Mouse (Mus musculus): ENCODE data around the gene Tenm3. TPM values are rescaled to one million over a fixed set of nuclear protein-coding genes. Genes with fewer than 3 reads are reported as not detected.
A peak's percentile ranks its signal among the peaks of the same experiment; 100 is the strongest.

The Tenm3 gene
- polyA plus RNA-seq, 1 experiment from 2014 or later, result 36.1 TPM

DNA sequence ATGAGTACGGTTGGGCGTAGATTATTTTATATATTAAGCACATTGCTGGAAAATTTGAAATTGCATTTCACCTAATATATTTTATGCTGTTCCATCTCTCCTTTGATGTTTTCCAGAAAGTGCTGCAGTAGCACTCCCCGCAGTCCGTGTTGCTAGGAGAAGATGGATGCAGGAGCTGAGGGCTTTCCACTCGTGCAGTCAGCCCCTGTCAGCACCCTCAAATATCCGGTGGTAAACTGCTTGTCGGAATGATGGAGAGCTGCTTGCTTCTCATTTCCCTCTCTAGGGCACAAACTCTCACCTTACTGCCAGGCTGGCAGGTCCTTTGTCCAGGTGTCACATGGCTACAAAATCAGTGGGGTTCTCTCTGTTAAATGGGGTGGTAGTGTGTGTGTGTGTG, 610.8 kb downstream of the Tenm3 start:
- Histone ChIP-seq H3K27me3 (ENCODE audit: control insufficient read depth, insufficient read depth, low read length) (no peaks in the 10 kb centered on the region), H3K27ac (ENCODE audit: low read depth, low read length) (no peak overlapping the region), H3K4me3 (ENCODE audit: low read depth, low read length) (no peak overlapping the region), H3K4me2 (ENCODE audit: low read depth) (no peak overlapping the region), H3K9me3 (ENCODE audit: control insufficient read depth, low read length) (0 out of 2 replicates have a peak, but pooled peaks cover 4% of the 10 kb centered on the region), H3K4me1 (ENCODE audit: control insufficient read depth, insufficient read depth, low read length) (no peaks in the 10 kb centered on the region), H3K9ac (ENCODE audit: low read length) (no peak overlapping the region), H3K36me3 (ENCODE audit: control insufficient read depth, insufficient read depth, low read length) (peaks cover 19% of the 10 kb centered on the region)
- no peak for DNase-seq (ENCODE audit: low spot score)
- ATAC-seq (ENCODE audit: insufficient read depth, low FRiP score, low TSS enrichment), result no peak
- WGBS, result 81% methylated on average over 7 of the region's 7 CpGs

GRCm38 (mm10) chr8:48231882-48232281, 611.9 kb downstream of the Tenm3 start:
- H3K36me3 ChIP-seq (ENCODE audit: control insufficient read depth, insufficient read depth, low read length), result peaks cover 19% of the 10 kb centered on the region
- ATAC-seq (ENCODE audit: insufficient read depth, low FRiP score, low TSS enrichment) (no peak), DNase-seq (ENCODE audit: low spot score) (no peak)
- no peak overlapping the region for H3K27ac ChIP-seq (ENCODE audit: low read depth, low read length)
- WGBS, result 78% methylated on average over 9 of the region's 9 CpGs
- no peaks in the 10 kb centered on the region for H3K4me1 ChIP-seq (ENCODE audit: control insufficient read depth, insufficient read depth, low read length)
- H3K4me3 ChIP-seq (ENCODE audit: low read depth, low read length), result no peak overlapping the region
- no peak overlapping the region for H3K9ac ChIP-seq (ENCODE audit: low read length)
- no peak overlapping the region for H3K4me2 ChIP-seq (ENCODE audit: low read depth)
- H3K27me3 ChIP-seq (ENCODE audit: control insufficient read depth, insufficient read depth, low read length), result no peaks in the 10 kb centered on the region
- 0 out of 2 replicates have a peak, but pooled peaks cover 4% of the 10 kb centered on the region for H3K9me3 ChIP-seq (ENCODE audit: control insufficient read depth, low read length)

DNA sequence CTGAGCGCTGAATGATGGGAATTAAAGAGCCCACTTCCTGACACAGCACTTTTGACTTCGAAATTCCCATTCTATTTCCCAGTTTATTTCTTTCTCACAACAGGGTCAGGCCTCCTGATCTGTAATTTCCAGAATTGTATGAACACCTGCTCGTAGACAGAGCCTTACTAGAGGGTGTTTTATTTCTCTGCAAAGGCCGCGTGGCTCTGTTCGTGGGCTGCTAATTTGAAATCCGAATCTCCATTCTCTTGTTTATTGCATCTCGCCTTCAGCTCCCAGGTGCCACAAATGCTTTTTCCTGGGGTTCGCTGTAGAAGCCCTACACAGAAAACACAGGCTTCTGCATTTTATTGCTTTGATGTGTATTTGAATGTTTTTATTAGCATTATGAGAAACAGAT, 612.4 kb downstream of the Tenm3 start:
- Histone ChIP-seq H3K9me3 (ENCODE audit: control insufficient read depth, low read length) (0 out of 2 replicates have a peak, but pooled peaks cover 4% of the 10 kb centered on the region), H3K27me3 (ENCODE audit: control insufficient read depth, insufficient read depth, low read length) (no peaks in the 10 kb centered on the region), H3K27ac (ENCODE audit: low read depth, low read length) (no peak overlapping the region), H3K36me3 (ENCODE audit: control insufficient read depth, insufficient read depth, low read length) (peaks cover 19% of the 10 kb centered on the region), H3K4me3 (ENCODE audit: low read depth, low read length) (no peak overlapping the region), H3K9ac (ENCODE audit: low read length) (no peak overlapping the region), H3K4me1 (ENCODE audit: control insufficient read depth, insufficient read depth, low read length) (no peaks in the 10 kb centered on the region), H3K4me2 (ENCODE audit: low read depth) (no peak overlapping the region)
- WGBS, result 63% methylated on average over 9 of the region's 9 CpGs
- DNase-seq (ENCODE audit: low spot score), result no peak
- ATAC-seq (ENCODE audit: insufficient read depth, low FRiP score, low TSS enrichment), result no peak

DNA sequence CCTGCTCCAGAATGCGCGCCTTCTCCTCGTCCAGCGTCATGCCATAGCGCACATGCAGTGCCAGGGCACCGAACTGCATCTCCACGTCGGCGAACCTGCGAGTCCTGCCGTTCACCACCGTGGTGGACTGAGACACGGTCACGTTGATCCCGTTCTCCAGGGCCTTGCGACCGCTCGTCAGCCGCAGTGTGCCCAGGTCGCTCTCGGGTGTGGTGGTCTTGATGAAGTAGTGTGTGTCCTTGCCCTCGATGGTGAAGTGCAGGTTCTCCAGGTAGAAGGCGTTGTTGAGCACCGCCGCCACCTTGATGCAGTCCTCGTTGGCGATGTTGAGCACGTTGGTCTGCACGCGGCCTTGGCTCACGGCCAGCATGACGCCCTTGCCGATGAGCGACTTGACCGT, 615.1 kb downstream of the Tenm3 start:
- Histone ChIP-seq H3K9me3 (ENCODE audit: control insufficient read depth, low read length) (0 out of 2 replicates have a peak, but pooled peaks cover 4% of the 10 kb centered on the region), H3K9ac (ENCODE audit: low read length) (no peak overlapping the region), H3K4me3 (ENCODE audit: low read depth, low read length) (no peak overlapping the region), H3K27me3 (ENCODE audit: control insufficient read depth, insufficient read depth, low read length) (no peaks in the 10 kb centered on the region), H3K4me1 (ENCODE audit: control insufficient read depth, insufficient read depth, low read length) (peaks cover 5% of the 10 kb centered on the region; the same call in 1 of the 2 replicates), H3K36me3 (ENCODE audit: control insufficient read depth, insufficient read depth, low read length) (peaks cover 9% of the 10 kb centered on the region), H3K4me2 (ENCODE audit: low read depth) (no peak overlapping the region), H3K27ac (ENCODE audit: low read depth, low read length) (no peak overlapping the region)
- DNase-seq (ENCODE audit: low spot score) (no peak), ATAC-seq (ENCODE audit: insufficient read depth, low FRiP score, low TSS enrichment) (no peak)
- WGBS, result 97% methylated on average over 35 of the region's 35 CpGs

DNA sequence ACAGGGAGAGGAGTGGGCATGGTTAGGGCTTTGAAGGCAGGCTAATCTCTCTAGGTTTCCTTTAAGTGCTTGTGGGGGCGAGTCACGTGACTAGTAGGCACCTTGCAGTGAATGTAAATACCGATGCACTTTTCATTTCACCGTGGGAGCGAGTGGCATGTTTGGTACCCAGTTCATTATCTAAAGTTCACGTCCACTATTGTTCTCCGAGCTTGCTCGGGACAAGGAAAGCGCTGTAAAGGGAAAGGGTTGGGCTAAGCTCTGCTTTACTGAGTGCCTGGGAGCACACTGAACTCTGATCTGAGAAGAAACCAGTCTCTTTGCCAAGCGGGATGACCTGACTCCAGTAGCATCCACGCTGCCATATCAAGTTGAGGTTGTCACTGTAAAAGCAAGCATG, 619.0 kb downstream of the Tenm3 start:
- H3K9ac ChIP-seq (ENCODE audit: low read length), result no peak overlapping the region
- no peak for DNase-seq (ENCODE audit: low spot score)
- ATAC-seq (ENCODE audit: insufficient read depth, low FRiP score, low TSS enrichment), result no peak; the same call in 1 of the 2 replicates
- no peak overlapping the region for H3K27ac ChIP-seq (ENCODE audit: low read depth, low read length)
- 0 out of 2 replicates have a peak, but pooled peaks cover 4% of the 10 kb centered on the region for H3K9me3 ChIP-seq (ENCODE audit: control insufficient read depth, low read length)
- H3K4me1 ChIP-seq (ENCODE audit: control insufficient read depth, insufficient read depth, low read length), result peaks cover 5% of the 10 kb centered on the region; the same call in 1 of the 2 replicates
- no peak overlapping the region for H3K4me3 ChIP-seq (ENCODE audit: low read depth, low read length)
- H3K4me2 ChIP-seq (ENCODE audit: low read depth), result no peak overlapping the region
- H3K27me3 ChIP-seq (ENCODE audit: control insufficient read depth, insufficient read depth, low read length), result peaks cover 4% of the 10 kb centered on the region; the same call in 1 of the 2 replicates
- H3K36me3 ChIP-seq (ENCODE audit: control insufficient read depth, insufficient read depth, low read length), result peaks cover 9% of the 10 kb centered on the region
- WGBS, result 27% methylated on average over 11 of the region's 11 CpGs

- peak overlapping the region; percentile 32; the same call in 1 of the 2 replicates for H3K9ac ChIP-seq (ENCODE audit: low read length)
- H3K9me3 ChIP-seq (ENCODE audit: control insufficient read depth, low read length), result no peaks in the 10 kb centered on the region
- peaks cover 4% of the 10 kb centered on the region; the same call in 1 of the 2 replicates for H3K27me3 ChIP-seq (ENCODE audit: control insufficient read depth, insufficient read depth, low read length)
- peak; percentile 91 for DNase-seq (ENCODE audit: low spot score)
- H3K27ac ChIP-seq (ENCODE audit: low read depth, low read length), result no peak overlapping the region
- ATAC-seq (ENCODE audit: insufficient read depth, low FRiP score, low TSS enrichment), result peak; percentile 70
- peaks cover 5% of the 10 kb centered on the region; the same call in 1 of the 2 replicates for H3K4me1 ChIP-seq (ENCODE audit: control insufficient read depth, insufficient read depth, low read length)
- H3K4me2 ChIP-seq (ENCODE audit: low read depth), result peak overlapping the region; percentile 46
- H3K4me3 ChIP-seq (ENCODE audit: low read depth, low read length), result peak overlapping the region; percentile 23; the same call in 1 of the 2 replicates
- 17% methylated on average over 11 of the region's 11 CpGs for whole genome bisulfite sequencing
- H3K36me3 ChIP-seq (ENCODE audit: control insufficient read depth, insufficient read depth, low read length), result no peaks in the 10 kb centered on the region
Observed at GRCm38 (mm10) chr8:48222429-48222769, 621.4 kb downstream of the Tenm3 start.

DNA sequence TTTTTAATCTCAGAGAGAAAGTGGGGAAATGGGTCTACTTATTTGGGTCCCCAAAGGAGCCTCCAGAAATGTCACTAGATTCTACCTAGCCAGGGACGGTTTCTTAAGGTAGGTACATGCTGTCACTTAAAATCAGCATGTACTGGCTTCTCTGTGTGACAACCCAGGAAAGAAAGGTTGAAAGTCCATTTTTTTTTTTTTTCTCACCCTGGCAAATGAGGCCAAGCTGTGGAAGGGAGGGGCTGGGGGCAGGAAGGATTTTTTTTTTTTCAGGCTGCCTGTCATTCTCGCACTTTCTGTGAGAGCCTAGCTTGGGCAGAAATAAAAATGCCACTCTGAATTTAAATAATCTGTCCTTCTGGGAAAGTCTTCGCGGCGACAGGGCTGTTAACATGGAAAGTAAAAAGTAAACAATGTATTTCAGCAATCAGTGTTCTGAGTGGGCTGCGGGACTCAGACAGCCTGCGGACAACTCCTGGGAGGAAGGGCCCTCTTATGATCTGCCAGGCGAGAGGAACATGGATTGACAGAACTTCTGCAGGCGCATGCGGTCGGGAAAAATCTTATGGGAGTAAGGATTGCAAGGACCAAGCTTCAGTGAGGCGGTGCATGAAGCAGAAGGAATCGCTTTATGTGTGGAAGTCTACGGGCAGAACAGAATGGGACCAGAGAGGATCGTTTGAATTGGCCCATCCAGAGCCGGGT, 621.9 kb downstream of the Tenm3 start:
- H3K27me3 ChIP-seq (ENCODE audit: control insufficient read depth, insufficient read depth, low read length), result peaks cover 4% of the 10 kb centered on the region; the same call in 1 of the 2 replicates
- peak overlapping the region; percentile 23; the same call in 1 of the 2 replicates for H3K4me3 ChIP-seq (ENCODE audit: low read depth, low read length)
- peaks cover 5% of the 10 kb centered on the region; the same call in 1 of the 2 replicates for H3K4me1 ChIP-seq (ENCODE audit: control insufficient read depth, insufficient read depth, low read length)
- no peaks in the 10 kb centered on the region for H3K36me3 ChIP-seq (ENCODE audit: control insufficient read depth, insufficient read depth, low read length)
- no peak overlapping the region for H3K27ac ChIP-seq (ENCODE audit: low read depth, low read length)
- WGBS, result 27% methylated on average over 16 of the region's 16 CpGs
- ATAC-seq (ENCODE audit: insufficient read depth, low FRiP score, low TSS enrichment) (0 out of 2 replicates have a peak, but pooled peaks have one; percentile 3), DNase-seq (ENCODE audit: low spot score) (no peak)
- H3K9me3 ChIP-seq (ENCODE audit: control insufficient read depth, low read length), result no peaks in the 10 kb centered on the region
- peak overlapping the region; percentile 46 for H3K4me2 ChIP-seq (ENCODE audit: low read depth)
- peak overlapping the region; percentile 32; the same call in 1 of the 2 replicates for H3K9ac ChIP-seq (ENCODE audit: low read length)

DNA sequence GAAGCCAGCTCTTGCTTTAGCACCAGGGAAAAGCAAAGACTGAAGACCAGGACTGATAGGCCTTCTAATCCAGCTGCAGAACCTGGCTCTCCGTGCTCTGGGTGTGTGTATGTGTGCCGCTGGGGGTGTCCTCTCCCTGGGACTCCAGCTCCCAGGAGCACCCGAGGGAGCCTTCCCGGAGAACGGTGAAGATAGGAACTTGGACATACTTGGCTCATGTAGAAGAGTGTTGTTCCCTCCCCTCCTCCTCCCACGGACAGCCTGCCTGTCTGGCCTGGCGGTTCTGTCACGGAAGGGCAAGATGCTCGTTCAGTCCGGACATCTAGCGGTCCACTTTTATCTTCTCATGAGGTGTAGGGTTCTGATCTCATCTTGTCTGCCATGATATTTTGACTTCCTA, 622.4 kb downstream of the Tenm3 start:
- Histone ChIP-seq H3K4me3 (ENCODE audit: low read depth, low read length) (no peak overlapping the region), H3K27ac (ENCODE audit: low read depth, low read length) (no peak overlapping the region), H3K36me3 (ENCODE audit: control insufficient read depth, insufficient read depth, low read length) (no peaks in the 10 kb centered on the region), H3K4me1 (ENCODE audit: control insufficient read depth, insufficient read depth, low read length) (peaks cover 5% of the 10 kb centered on the region; the same call in 1 of the 2 replicates), H3K9ac (ENCODE audit: low read length) (no peak overlapping the region), H3K9me3 (ENCODE audit: control insufficient read depth, low read length) (no peaks in the 10 kb centered on the region), H3K27me3 (ENCODE audit: control insufficient read depth, insufficient read depth, low read length) (peaks cover 4% of the 10 kb centered on the region; the same call in 1 of the 2 replicates), H3K4me2 (ENCODE audit: low read depth) (no peak overlapping the region)
- no peak for ATAC-seq (ENCODE audit: insufficient read depth, low FRiP score, low TSS enrichment)
- 81% methylated on average over 11 of the region's 11 CpGs for WGBS
- DNase-seq (ENCODE audit: low spot score), result no peak
